Mouse (Mus musculus) hindbrain, embryonic 10.5 days (tissue): ENCODE data around the gene Plppr3. TPM values are rescaled to one million over a fixed set of nuclear protein-coding genes. Genes with fewer than 3 reads are reported as not detected.

Source experiments
- DNase-seq: peaks from one replicate; pipeline ENCODE4 v3.0.0-alpha.2; 2017; ENCODE audit warnings: low spot score
- H3K27ac ChIP-seq: fragments of 300-500 bp; sonication (generic); 2 replicates; pipeline ENCODE4 v1.5.1; 2016; ENCODE audit warnings: mild to moderate bottlenecking, moderate library complexity
- H3K27me3 ChIP-seq: fragments of 300-500 bp; sonication (generic); 2 replicates; pipeline ENCODE4 v1.6.1; 2016; ENCODE audit warnings: mild to moderate bottlenecking; ENCODE audit not compliant: poor library complexity, insufficient read depth, severe bottlenecking
- H3K36me3 ChIP-seq: fragments of 300-500 bp; sonication (generic); 2 replicates; pipeline ENCODE4 v1.6.1; 2016; ENCODE audit warnings: mild to moderate bottlenecking, moderate library complexity
- H3K4me1 ChIP-seq: fragments of 300-500 bp; sonication (generic); replicated peaks from 2 replicates; pipeline ENCODE4 v1.6.1; 2016; ENCODE audit warnings: mild to moderate bottlenecking
- H3K4me3 ChIP-seq: fragments of 300-500 bp; sonication (generic); 2 replicates; pipeline ENCODE4 v1.5.1; 2016; ENCODE audit warnings: mild to moderate bottlenecking, moderate library complexity
- H3K9me3 ChIP-seq: fragments of 300-500 bp; sonication (generic); 2 replicates; pipeline ENCODE4 v1.6.1; 2016; ENCODE audit warnings: mild to moderate bottlenecking, moderate library complexity
- WGBS: fragments of 180-500 bp; shearing (Covaris S2); methylation state at CpG from one replicate; pipeline ENCODE4 v1.1.7; 2016; 5-methylcytosine and 5-hydroxymethylcytosine counted together
- polyA plus RNA-seq: library from polyadenylated mRNA; unstranded; fragments of >200 nt; fragmentation: Nextera tagmentation; extraction: Ambion mirVana; gene quantifications from 2 replicates; pipeline ENCODE4 v1.2.1, GENCODE M21; 2016

The Plppr3 gene
- polyA plus RNA-seq, 1 experiment from 2014 or later, result 205 TPM

DNA sequence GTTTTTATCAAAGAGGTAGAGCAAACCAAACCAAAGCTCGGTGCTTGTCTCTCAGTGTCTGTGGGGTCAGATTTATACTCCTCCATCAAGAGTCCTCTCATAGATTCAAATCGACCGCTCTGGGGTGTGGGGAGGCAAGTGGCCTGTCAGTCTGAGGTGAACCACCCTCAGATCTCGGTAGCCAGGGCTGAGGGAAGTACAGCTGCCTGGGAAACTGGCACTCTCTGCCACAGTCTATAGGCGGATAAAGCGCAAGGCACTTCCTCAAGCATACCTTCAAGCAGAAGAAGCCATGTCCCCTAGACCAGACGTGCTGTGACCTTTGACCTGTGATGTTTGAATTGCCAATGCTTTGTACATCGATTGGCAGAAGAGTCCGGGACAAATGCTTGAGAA is 41.6 kb downstream of the Plppr3 start:
- Histone ChIP-seq H3K4me3 (no peak overlapping the region), H3K36me3 (no peaks in the 10 kb centered on the region), H3K27ac (no peak overlapping the region), H3K27me3 (peaks cover 6% of the 10 kb centered on the region; the same call in 1 of the 2 replicates), H3K9me3 (no peaks in the 10 kb centered on the region), H3K4me1 (peaks cover 8% of the 10 kb centered on the region)
- 71% methylated on average over 9 of the region's 9 CpGs for WGBS
- no peak for DNase-seq

DNA sequence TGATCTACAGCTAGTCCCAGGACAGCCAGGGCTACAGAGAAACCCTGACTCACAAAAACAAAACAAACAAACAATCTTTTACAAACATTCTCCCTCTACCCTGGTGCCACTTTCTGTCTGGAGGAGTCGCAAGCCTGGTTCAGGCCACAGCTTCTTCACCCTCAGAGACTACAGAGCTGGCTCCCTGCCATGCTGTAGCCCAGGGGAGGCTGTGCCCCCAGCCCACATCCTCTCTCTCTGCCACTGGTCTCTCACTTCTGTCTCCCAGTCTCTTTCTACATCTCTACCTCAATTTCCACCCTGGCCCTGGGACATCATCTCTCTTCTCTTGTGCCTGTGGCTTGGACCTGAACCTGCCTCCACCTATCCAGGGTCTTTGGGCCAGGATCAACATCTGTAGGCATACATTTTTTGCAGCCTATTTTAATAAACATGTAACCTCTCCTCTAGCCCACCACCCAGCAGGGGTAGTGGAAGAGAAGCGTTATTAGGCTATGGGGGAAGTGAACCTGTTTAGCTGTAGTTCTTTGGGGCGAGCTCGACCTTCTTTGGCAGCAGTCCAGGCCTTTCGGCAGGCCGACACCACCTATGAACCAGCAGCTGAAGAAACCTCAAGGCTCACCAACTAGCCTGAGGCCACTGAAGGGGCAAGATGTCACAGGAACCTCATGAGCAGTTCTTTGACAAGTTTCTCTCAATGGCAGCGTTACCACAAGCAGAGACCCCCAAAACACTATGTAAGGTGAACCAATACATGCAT is 42.2 kb downstream of the Plppr3 start:
- DNase-seq, result no peak
- Histone ChIP-seq H3K4me3 (no peak overlapping the region), H3K27ac (no peak overlapping the region), H3K36me3 (no peaks in the 10 kb centered on the region), H3K27me3 (peaks cover 6% of the 10 kb centered on the region; the same call in 1 of the 2 replicates), H3K9me3 (0 out of 2 replicates have a peak, but pooled peaks cover 1% of the 10 kb centered on the region), H3K4me1 (peaks cover 8% of the 10 kb centered on the region)
- WGBS, result 85% methylated on average over 7 of the region's 7 CpGs

DNA sequence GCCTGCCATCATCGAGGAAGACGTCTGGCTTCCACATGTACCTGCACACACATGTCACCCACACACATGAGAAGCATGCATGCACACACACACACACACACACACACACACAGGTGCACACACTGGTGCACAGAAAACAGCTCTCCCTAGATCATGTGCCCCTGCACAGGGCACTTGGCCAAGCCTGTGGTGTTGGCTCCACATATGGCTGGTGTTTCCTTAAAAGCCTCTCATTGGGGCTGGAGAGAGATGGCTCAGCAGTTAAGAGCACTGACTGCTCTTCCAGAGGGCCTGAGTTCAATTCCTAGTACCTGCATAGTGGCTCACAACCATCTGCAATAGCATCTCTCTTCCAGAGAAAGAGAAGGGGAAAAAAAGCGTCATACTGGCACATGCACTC is 42.9 kb downstream of the Plppr3 start:
- H3K27me3 ChIP-seq, result peaks cover 6% of the 10 kb centered on the region; the same call in 1 of the 2 replicates
- WGBS, result 93% methylated on average over 3 of the region's 3 CpGs
- H3K4me1 ChIP-seq, result peaks cover 8% of the 10 kb centered on the region
- no peak overlapping the region for H3K27ac ChIP-seq
- no peaks in the 10 kb centered on the region for H3K36me3 ChIP-seq
- 0 out of 2 replicates have a peak, but pooled peaks cover 5% of the 10 kb centered on the region for H3K9me3 ChIP-seq
- H3K4me3 ChIP-seq, result no peak overlapping the region
- no peak for DNase-seq

DNA sequence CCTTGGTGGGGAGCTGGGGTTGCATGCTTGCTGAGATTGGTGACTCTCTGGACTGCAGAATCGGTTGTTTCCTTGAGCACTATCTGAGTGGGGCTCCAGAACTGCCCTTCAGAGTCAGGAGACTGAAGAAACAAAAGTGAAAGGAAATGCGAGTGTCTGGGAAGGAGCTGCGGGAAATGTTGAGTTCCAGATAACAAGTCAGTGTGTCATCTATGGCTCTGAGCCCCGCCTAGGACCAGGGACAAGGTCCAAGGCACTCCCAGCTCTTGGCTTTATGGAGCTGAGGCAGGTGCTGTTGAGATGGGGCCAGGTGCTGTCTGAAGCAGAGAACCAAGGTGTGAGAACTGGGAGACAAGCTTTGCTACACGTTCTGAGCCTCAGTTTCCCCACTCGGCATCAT is 50.0 kb downstream of the Plppr3 start:
- no peak for DNase-seq
- Histone ChIP-seq H3K9me3 (0 out of 2 replicates have a peak, but pooled peaks cover 5% of the 10 kb centered on the region), H3K36me3 (peaks cover 16% of the 10 kb centered on the region), H3K4me3 (no peak overlapping the region), H3K27ac (peak overlapping the region; percentile 8; the same call in 1 of the 2 replicates), H3K27me3 (no peaks in the 10 kb centered on the region), H3K4me1 (peaks cover 33% of the 10 kb centered on the region)
- 76% methylated on average over 6 of the region's 6 CpGs for WGBS

DNA sequence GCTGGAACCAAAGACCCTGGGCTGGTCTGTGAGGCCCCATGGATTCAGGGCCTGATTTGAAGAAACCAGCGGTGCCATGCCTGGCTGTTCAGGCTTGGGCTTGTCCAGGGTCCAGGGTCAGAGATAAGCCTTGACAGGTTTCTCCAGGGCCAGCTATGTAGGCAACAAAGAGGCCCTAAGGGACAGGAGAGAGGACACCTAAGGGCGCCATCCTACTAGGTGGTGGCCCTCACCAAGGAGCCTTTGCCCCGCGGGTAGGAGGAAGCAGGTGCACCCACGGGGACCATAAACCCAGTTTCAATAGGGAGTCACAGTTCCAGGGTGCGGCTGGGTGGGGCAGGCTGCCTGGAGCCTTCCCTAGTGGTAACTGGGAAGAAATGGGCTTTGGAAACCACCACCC is 51.4 kb downstream of the Plppr3 start:
- Histone ChIP-seq H3K27me3 (no peaks in the 10 kb centered on the region), H3K27ac (peak overlapping the region; percentile 69), H3K4me1 (peaks cover 42% of the 10 kb centered on the region), H3K4me3 (no peak overlapping the region; the same call in 1 of the 2 replicates), H3K9me3 (0 out of 2 replicates have a peak, but pooled peaks cover 5% of the 10 kb centered on the region), H3K36me3 (peaks cover 30% of the 10 kb centered on the region)
- 77% methylated on average over 6 of the region's 6 CpGs for WGBS
- DNase-seq, result no peak

DNA sequence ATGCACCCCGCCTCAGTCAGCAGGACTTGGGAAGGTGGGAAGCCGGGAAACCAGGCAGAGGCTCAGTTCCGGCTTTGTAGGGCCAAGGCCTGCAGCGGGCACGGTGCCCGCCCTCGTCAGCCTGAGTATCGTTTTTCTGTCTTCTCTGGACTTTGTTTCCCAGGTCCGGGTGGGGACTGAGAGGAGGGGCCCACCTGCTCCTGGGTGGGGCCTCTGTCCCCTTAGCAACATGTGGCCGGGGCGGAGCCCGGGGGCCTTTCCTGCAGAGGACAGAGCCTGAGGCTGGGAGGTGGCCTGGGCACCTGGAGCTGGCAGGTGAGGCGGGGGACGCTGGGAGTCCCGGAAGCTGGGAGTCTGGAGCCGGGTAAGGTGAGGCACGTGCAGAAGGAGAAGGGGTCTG is 52.1 kb downstream of the Plppr3 start:
- H3K36me3 ChIP-seq, result peaks cover 35% of the 10 kb centered on the region
- H3K4me3 ChIP-seq, result peak overlapping the region; percentile 13; the same call in 1 of the 2 replicates
- H3K4me1 ChIP-seq, result peaks cover 44% of the 10 kb centered on the region
- no peaks in the 10 kb centered on the region for H3K27me3 ChIP-seq
- 30% methylated on average over 17 of the region's 17 CpGs for WGBS
- peak overlapping the region; percentile 69 for H3K27ac ChIP-seq
- H3K9me3 ChIP-seq, result 0 out of 2 replicates have a peak, but pooled peaks cover 5% of the 10 kb centered on the region
- DNase-seq, result no peak

DNA sequence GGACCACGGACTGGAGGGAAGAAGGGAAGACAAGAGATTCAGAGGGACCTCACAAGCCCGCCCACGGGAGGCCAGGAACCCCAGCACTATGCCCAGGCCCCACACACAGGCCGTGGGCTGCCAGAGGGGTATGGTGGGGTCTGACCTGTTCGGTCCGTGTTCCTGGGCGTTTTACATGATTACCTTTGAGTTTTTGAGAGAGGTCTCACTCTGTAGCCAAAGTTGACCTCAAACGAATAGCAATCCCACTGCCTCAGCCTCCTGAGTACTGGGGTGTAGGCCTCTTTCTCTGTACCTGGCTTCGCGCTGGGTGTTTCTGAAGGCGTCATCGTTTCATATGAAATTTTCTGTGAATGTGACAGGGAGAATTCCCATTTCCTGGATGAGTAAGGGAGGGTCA is 52.7 kb downstream of the Plppr3 start:
- H3K4me3 ChIP-seq, result no peak overlapping the region
- H3K27me3 ChIP-seq, result no peaks in the 10 kb centered on the region
- no peak for DNase-seq
- H3K27ac ChIP-seq, result peak overlapping the region; percentile 69; the same call in 1 of the 2 replicates
- 85% methylated on average over 12 of the region's 12 CpGs for WGBS
- no peaks in the 10 kb centered on the region for H3K9me3 ChIP-seq
- H3K36me3 ChIP-seq, result peaks cover 41% of the 10 kb centered on the region
- peaks cover 44% of the 10 kb centered on the region for H3K4me1 ChIP-seq

DNA sequence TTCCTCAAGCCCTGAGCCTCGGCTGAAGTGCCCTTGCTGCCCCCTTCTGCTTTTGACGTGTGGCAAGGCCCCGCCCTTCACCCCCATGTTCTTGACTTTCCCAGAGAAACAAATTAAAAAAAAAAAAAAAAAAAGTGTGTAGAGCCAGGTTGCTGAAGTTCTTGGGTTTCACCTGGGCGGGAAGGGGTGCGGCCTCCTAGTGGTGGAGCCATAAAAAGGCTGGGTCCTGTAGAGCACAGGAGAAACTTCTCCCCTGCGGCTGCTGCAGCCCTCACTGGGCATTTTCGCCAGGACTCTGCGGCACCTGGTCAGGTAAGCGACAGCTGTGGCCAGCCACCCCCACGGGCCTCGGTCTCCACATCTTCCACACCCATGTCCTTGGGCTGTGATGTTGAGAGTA is 53.7 kb downstream of the Plppr3 start, which contains the start of gene Misp:
Gene Misp, plus strand, starts transcription at position 208 of the 400 bp plus-strand sequence.
- WGBS, result 63% methylated on average over 11 of the region's 11 CpGs
- Histone ChIP-seq H3K27ac (peak within 1 kb of the TSS; percentile 69; the same call in 1 of the 2 replicates), H3K27me3 (no peaks in the 10 kb centered on the region), H3K9me3 (no peaks in the 10 kb centered on the region), H3K36me3 (peaks cover 50% of the 10 kb centered on the region), H3K4me1 (peaks cover 44% of the 10 kb centered on the region), H3K4me3 (no peak within 1 kb of the TSS)
- no peak for DNase-seq

DNA sequence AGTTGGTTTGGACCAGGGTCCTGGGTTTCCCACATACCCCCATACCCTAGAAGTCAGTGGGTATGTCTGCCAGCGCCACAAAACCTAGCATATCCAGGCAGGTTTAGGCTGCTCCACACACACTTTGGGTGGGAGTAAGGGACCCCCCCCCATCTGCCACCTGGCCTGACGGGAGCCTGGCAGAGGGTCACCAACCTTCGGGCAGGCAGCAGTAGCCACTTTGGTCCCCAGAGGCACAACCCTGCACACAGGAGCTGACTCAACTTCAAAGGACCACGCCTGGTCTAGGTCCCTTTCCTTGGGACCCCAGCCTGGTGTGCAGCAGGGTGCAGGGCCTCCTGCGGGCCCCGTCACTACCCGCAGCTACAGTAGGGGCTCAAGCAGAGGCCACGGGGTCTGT is 54.2 kb downstream of the Plppr3 start:
- H3K36me3 ChIP-seq, result peaks cover 55% of the 10 kb centered on the region
- H3K9me3 ChIP-seq, result no peaks in the 10 kb centered on the region
- H3K4me3 ChIP-seq, result no peak overlapping the region
- H3K27ac ChIP-seq, result peak overlapping the region; percentile 29; the same call in 1 of the 2 replicates
- peaks cover 44% of the 10 kb centered on the region for H3K4me1 ChIP-seq
- WGBS, result 81% methylated on average over 8 of the region's 8 CpGs
- H3K27me3 ChIP-seq, result no peaks in the 10 kb centered on the region
- DNase-seq, result no peak

DNA sequence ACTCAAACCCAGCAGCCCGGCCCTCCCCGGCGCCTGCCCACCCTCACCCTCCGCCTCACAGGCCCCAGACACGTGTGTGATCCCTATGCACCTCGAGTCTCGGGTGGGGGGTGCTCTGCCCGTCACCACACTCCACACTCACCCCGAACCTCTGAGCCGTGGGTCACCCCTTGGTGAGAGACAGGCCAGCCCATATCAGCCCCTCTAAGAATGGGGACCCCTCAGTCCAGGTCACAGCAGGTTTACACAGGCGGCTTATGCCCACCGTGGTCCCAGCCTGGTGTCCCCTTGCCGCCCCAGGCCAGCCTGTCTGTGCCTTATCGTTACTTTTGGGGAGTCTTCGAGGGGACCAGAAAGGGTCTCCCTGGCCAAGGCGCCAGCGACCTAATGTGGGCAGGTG is 54.8 kb downstream of the Plppr3 start:
- WGBS, result 93% methylated on average over 17 of the region's 17 CpGs
- Histone ChIP-seq H3K4me3 (no peak overlapping the region), H3K9me3 (no peaks in the 10 kb centered on the region), H3K4me1 (peaks cover 41% of the 10 kb centered on the region), H3K36me3 (peaks cover 62% of the 10 kb centered on the region), H3K27ac (no peak overlapping the region), H3K27me3 (no peaks in the 10 kb centered on the region)
- no peak for DNase-seq

DNA sequence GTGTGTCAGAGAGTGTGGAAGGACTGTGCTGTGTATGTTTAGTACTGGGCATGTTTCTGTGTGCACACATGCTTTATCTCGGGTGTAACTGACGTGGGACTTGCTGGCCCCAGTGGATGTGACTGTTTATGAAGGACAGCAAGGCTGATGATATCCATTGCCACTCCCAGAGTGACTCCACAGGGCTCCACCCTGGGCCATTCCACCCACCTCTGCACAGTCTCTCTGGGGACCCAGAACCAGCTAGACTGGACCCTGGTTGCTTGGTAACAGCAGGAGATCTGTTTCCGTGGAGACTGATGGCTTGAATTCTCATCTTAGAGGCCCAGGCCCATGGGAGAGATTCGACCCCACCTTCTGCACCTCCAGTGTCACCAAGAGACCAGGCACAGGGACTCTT is 56.2 kb downstream of the Plppr3 start:
- Histone ChIP-seq H3K27me3 (no peaks in the 10 kb centered on the region), H3K4me1 (peaks cover 35% of the 10 kb centered on the region), H3K9me3 (no peaks in the 10 kb centered on the region), H3K4me3 (no peak overlapping the region), H3K27ac (peak overlapping the region; percentile 12; the same call in 1 of the 2 replicates), H3K36me3 (peaks cover 71% of the 10 kb centered on the region)
- DNase-seq, result no peak
- 73% methylated on average over 4 of the region's 4 CpGs for WGBS

DNA sequence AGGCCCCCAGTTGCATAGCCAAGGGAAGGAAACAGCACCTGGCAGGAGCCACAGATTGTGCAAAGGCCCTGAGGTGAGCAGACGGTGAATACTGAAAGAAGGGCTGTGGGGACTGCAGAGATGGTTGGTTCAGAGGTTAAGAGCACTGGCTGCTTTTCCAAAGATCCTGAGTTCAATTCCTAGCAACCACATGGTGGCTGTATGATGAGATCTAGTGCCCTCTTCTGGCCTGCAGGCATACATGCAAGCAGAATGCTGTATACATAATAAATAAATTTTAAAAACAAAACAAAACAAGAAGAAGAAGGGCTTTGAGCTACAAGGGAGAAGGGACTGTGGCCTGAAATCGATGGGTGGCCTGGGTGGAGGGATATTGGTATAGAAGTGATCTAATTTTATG is 57.3 kb downstream of the Plppr3 start:
- H3K36me3 ChIP-seq, result peaks cover 81% of the 10 kb centered on the region

More for the DNA sequence above, 57.3 kb downstream of the Plppr3 start:
- Histone ChIP-seq H3K4me3 (no peak overlapping the region), H3K27me3 (no peaks in the 10 kb centered on the region), H3K27ac (no peak overlapping the region), H3K4me1 (peaks cover 24% of the 10 kb centered on the region), H3K9me3 (no peaks in the 10 kb centered on the region)
- WGBS, result 86% methylated on average over 2 of the region's 2 CpGs
- DNase-seq, result no peak
